Mouse (Mus musculus) frontal cortex, adult (tissue): ENCODE results near the gene Gpatch2.

Experiments
- ATAC-seq: cut with Nextera tagmentation; 2 replicates; pipeline ENCODE4 v1.9.2; 2017; ENCODE audit warnings: mild to moderate bottlenecking, moderate library complexity, mixed read lengths; ENCODE audit not compliant: low TSS enrichment

Gene Gpatch2

DNA sequence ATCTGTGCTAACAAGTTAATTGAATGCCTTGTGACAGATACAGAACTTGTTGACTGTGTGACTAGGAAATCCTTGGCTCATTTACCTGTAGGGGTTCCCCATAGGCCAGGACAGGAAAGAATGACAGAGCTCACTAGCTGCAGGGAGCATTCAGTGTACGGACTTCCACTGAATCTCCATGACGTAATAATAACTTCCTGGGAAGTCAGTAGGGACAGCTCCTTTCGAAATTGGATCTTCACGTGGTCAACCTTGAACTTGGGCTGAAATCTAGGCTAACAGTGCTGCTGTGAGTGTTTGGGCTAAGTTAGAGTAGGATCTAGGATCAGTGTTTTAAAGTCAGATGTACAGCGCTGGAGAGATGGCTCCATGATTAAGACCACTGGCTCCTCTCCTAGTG lies 29.4 kb downstream of the Gpatch2 start:
- ATAC-seq, result no peak

DNA sequence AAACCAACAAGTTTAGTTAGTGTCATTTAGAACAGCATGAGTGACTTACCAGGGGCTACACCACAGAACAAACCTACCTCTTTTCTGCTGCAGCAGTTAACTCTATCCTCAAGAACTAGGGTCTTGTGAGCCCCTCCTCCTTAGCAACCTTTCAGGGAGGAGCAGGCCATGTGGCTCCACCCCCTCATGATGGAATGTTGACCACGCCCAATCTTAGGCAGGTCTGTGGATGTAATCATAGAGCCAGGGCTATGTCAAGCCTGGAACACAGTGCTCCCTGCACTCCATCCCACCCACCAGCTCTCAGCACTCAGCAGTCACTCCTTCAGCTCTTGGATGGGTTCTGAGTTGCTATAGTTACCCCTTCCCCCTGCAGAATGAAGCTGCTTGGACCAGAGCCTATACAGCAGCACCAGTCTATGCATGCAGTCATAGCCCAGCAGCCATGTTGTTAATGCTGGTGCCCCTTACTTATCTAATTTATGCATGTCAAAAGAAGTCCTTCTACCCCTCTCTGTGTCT lies 35.5 kb downstream of the Gpatch2 start:
- ATAC-seq, result peak; percentile 74

DNA sequence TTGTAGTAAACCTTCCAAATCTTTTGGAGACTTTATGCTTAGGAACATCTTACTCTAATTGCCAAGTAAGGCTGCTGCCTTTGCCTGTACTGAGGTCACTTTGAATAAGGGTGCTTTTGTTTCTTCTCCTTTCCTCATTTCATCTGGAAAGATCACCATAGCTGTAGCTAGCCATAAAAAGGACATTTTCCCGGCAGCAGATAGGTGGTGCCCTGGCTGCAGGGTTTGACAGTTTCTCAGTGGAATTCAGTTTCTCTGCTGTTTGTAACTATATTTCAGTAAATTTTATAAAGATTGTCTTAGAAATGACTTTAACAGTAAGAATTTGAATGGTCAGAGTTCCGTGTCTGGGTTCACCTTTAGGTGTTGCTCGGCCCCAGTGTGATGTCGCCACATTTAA lies 43.4 kb downstream of the Gpatch2 start:
- no peak for ATAC-seq

DNA sequence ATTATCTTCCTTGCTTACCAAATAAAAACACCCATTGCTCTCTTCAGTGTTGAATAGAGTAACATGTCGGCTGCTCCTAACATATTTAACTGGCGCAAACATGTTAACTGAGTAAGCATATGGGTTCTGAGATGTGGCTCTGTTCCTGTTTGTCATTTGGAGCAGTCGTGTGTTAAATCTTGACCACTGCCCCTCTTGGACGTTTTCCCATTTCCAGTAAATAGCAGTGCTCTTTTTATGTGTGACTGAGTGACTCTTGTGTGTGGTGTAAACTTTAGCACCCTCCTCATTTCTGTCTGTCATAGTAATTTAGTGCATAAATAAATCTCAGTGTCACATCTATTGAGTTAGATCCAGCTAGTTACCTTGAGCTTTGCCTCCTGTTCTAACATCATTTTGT lies 52.3 kb downstream of the Gpatch2 start:
- no peak for ATAC-seq

DNA sequence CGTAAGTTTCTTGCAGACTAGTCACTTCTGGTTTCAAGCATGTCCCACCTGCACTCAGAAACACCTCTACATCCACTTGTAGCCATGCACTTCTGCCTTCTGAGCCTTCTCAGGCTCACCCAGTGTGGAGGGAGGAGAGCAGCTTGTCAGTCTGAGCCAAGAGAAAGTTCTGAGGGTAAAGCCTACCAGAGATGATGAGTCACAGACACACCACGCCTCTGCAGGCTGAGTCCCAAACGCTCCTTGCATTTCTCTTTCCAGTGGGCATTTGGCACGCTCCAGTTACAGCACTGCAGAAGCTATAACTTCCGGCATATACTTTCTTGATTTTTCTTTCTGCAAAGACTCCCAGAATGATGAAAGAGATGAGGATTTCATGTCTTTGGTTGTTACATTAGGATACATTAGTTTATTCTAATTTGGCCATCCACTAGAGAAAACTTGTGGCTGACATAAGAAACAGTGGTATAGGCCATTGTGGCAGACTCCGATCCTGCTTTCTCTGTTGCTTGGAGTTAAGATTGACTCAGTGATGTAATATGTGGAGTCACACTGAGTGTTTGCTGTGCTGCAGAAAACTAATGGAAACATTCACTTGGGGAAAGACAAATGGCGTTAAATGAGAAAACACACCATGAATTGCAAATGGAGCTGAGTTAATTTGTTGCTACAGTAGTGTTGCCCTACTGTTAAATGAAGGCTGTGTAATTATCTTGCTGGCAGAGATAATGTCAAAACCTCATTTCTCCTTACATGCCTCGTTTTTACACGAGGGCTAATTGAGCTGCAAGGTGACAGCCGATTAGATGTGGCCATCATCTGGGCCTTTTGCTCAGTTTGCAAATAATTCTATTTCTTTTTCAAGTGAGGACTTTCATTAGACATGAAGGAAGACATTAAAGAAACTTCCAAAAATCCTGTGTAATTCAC lies 55.3 kb downstream of the Gpatch2 start:
- peak; percentile 99 for ATAC-seq

DNA sequence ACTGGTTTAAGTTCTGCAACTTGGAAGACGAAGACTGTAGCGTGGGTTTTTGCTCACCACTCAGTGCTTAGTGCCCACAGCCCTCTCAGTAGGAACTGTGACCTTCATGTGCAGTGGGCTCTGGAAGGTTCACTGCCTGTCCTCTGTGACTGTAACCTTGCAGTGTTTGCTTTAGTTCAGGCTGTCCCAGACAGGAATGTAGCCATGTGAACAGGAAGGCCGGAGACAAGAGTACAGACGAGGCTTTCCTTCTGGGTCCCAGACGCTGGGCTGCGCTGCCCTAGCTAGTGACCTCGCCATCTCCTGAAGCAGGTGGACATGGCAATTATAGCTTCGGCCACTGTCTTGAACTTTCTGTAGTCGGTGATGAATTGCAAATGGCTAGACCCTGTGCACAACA lies 62.0 kb downstream of the Gpatch2 start:
- no peak for ATAC-seq

DNA sequence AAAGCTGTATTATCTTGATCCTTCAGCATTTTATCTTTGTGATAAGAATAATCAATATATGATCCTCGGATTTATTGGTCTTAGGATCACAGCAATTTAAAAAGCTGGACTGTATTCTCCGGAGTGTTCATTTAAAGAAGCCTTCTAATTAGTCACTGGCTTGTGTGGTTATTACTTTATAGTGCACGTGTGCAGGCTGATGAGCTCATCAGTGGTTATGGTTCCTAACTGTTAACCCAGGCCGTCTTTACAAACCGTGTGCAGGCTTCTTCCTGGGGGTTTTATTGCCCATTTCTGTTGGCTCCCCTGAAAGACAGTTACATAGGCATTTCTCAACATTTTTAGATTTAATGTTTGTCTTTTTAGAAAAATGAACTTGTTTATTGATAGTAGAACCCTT lies 63.2 kb downstream of the Gpatch2 start:
- no peak for ATAC-seq

DNA sequence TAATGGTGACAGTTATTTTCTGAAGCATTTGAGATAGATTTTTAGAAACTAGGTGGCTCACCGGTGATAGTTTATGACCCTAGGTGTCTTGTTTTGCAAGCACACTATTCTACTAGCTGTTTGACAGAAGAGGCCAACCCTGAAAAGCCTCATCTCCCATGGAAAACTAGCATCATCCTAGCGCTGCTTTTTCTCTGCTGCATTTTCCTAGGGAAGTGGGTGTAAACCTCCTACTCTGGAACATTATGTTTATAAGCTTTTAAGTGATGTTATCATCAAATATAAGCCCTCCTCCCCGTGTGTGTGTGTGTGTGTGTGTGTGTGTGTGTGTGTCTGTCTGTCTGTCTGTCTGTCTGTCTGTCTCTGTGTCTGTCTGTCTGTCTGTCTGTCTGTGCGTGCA lies 64.5 kb downstream of the Gpatch2 start:
- peak; percentile 62 for ATAC-seq

DNA sequence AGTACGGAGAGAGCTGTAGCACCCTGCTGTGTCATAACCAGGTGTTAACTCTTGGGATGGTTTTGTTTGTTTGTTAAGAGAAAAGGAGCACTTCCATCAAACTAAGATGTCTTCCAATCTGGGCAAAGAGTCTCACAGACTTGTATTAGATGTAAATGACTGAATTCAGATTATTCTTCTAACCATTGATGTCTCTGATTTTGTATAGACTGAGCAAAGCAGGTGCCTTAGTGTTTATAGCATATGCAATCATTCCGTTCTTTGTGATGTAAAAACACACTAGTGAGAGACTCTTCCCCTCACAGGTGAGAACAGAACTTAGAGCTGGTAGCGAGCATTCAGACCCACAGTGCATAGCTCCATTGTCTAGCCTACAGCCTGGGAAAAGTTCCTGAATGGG lies 67.0 kb downstream of the Gpatch2 start:
- ATAC-seq, result no peak

DNA sequence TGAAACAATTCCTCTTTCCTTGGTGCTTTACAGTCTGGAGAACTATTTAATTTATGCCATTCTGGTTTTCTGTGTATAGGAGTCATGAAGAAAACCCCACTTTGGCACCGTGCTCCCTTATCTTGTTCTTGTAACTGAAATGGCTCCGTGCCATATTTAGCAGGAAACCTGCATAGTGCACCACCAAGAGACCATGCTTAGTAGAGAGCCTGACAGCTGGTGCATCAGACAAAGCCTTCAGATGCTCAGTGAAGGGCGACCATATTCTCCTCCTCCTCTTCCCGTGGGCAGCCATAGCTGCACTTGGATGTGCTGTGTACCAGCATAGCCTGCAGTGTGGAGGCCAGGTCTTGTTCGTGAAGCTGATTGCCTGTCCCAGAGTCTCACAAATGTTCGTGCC lies 67.5 kb downstream of the Gpatch2 start:
- ATAC-seq, result peak; percentile 60

DNA sequence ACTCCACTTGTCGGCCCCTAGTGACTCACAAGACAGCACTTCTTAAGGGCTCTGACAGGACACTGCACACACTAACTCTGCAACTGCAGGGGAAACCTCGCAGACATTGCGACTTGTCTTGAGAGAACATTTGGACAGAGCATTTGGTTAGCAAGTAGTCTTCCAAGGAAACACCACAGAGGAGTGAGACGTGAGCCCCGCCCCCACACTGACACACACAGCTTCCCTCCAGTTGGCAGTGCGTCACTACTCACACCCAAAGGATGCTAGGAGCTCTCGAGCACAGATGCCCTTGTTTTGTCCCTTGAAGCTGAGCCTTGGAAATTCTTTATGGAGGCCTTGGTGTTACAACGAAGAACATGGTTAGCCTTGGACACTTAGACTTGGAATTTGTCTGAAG lies 70.4 kb downstream of the Gpatch2 start:
- ATAC-seq, result peak; percentile 84

DNA sequence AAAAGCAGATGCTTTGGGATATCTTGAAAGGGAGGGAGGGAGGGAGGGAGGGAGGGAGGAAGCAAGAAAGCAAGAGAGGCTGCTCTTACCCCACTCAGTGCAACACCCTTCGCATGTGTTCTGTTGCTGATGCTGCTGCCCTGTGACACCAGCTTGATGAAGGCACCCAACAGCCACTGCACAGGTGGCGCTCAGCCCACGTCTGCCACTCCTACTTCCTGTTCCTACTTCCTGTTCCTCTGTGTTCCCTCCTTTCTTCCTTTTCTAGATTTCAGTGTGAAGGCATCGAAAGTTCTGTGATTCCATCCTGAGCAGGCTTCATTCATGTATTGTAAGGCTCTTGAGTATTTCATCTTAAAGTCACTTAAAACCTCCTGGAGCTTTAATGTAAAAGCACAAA lies 71.1 kb downstream of the Gpatch2 start:
- no peak for ATAC-seq

DNA sequence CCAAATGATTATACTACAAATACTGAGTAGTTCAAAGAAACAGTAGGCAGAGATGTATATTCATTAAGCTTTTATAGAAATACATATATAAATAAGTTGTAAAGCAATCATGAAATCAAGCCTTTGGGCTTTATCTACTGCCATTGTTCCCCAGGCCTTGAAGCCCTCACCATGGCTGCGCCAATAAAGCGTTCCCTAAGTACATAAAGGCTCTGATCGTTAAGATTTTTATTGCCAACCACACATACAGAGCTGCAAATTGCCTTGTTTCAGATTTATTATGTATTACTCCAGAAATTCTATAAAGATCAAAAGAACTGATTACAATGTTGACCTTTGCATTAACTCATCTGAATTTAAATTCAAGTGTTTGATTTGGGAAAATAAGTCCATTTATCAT lies 71.6 kb downstream of the Gpatch2 start:
- ATAC-seq, result no peak

DNA sequence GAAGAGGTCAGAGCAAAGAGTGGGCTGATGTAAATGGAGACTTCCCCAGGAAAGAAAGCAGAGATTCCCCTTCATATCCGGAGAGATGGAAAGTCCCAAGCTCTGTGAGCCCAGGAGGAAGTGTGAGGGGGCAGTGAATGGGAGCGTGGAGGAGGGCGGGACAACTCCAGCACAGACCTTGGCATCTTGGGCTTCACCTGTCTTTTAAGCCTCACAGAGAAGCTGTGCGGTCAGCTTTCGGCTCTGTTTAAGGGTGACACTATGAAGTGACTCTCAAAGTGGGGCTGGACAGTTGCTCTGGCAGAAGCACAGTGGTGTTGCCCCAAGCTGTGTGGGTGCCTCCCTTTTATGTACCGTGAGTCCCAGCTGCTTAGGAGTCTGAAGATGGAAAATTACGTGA lies 74.9 kb downstream of the Gpatch2 start:
- no peak for ATAC-seq

DNA sequence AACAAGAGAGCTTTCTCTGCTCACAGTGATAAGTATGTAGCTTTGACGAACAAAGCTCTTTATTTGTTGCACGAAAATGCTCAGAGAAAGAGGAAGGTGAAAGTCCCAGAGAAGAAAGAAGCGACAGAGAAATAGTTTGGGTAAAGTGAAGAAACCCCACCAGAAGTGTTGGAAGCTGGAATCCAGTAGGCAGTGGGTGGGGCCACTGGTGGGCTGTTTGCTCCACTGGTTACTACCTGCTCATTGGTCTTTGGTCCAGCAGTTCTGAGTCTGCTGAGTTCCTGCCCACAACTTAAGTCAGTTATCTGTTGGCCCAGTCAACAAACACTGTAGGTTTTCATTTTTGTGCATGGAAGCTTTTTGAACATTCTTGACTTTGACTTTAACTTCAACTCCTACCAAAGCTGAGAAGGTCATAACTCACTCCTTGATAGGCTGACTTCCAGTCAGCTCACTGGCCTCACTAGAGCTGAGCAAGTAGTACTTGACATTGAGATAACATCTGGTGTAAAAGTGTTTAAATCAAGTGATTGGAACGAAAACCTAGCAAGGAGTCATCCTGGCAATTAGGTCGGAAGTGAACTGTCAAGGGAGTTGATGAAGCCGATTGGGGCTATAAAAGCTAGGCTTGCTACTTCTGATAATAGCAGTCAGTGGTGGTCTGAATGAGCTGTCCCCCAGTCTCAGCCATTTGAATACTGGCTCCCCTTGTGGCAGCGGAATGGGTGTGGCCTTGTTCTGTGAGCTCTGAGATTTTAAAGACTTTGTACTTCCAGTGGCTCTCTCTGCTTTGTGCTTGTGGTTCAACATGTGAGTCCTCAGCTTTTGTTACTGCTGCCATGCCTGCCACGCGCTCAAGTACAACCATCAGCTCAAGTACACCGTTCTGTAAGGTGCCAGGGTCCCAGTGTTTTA lies 76.4 kb downstream of the Gpatch2 start:
- ATAC-seq, result no peak

DNA sequence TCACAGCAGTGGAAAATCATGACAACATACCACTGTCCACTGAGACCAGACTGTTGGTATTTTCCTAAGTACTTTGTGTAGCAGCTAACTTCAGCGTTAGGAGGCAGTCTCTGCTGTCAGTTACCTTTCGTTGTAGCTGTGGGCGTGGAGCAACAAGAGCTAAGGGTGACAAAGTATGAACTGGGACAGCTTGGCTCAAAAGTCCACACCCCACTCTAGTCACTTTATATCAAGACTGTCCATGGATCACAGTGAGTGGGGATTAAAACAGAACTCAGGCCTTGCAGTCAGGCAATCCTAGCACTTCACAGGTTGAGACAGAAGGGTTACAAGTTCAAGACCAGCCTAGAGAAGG lies 77.1 kb downstream of the Gpatch2 start:
- no peak for ATAC-seq

DNA sequence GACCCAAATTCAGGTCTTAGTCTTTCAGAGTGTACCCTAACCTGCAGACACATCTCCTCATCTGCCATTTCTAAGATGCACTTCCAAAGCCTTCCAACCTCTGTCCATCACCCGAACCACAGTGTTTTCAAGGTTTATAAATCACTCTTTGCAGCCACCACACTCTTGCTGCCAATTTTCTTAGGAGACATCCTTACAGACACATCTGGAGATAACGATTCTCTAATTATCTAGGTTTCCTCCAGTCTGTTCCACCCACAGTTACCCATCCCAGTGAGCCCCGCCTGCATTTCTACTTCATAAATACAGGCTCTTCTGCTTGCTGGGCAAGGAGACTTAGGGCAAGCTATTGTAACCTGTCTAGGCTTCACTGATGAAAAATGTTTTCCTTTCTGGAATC lies 77.9 kb downstream of the Gpatch2 start:
- no peak for ATAC-seq

DNA sequence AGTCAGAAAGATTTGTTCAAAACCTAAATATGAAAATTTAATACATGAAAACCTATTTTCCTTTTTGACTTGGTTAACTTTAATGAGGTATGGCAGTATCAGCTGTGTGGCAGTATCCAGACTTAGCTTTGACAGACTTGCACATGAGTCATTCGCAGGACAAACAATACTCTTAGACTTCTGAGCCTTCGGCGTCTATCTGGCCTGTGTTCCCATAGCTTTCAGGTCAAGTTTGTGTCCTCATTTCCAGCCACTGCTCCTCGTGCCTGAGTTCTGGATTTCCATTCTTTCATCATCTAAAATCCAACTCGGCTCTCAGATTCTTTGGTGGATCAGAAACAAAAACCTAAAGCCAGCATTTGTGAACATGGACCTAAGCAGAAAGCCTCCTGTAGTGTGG lies 79.2 kb downstream of the Gpatch2 start:
- ATAC-seq, result no peak

DNA sequence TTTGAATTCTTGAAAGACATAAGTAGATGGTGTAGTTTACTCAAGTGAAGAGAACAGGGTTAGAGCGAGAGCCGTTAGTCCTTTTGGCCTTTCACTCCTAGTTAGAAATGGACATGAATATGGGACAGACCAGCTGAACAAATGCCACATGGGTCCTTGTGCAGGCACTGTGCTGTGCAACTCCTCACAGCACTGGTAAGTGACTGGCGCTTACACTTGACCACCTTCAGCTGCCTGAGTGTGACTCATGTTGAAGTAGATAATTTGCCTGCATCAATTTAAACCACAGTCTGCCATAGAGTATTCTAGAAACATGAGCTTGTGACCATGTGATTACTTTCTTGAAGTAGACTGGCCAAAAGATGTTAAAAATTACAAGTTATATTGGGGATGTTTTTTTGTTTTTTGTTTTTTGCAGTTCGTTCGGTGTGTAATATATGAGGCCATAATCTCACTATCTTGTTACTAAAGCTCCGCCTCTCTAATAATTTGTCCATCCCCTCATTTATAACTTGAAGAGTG lies 79.8 kb downstream of the Gpatch2 start:
- no peak for ATAC-seq

DNA sequence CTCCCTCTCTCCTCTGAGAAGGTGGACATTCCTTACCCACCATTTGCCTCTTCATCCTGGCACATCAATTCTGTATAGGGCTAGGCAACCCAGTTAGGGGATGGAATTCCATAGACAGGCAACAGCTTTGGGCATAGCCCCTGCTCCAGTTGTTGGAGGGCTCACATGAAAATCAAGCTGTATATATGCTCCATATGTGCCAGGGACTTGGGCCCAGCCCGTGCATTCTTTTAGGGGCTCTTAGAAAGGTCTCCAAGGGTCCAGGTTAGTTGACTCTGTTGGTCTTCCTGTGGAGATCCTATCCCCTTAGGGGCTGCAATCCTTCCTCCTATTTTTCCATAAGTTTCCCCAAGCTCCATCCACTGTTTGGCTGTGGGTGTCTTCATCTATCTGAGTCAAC lies 80.4 kb downstream of the Gpatch2 start:
- no peak for ATAC-seq

DNA sequence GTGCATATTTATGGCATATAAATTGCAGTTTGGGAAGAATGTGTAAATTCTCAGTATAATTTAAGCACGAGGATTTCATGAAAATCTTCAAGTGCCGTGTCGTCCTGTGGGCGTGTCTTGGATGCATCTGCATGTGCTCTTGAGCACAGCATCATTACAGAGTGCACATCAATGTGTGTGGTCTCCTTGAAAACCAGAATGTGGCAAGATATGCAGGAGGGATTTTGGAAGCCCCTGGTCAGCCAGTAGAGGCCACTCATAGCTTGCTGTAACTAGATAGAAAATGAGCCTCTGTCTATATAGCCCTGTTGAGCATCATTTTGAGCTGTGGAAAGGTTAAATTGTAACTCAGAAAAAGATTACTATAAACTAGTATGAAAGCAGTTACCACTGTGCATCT lies 83.9 kb downstream of the Gpatch2 start:
- ATAC-seq, result peak; percentile 56

DNA sequence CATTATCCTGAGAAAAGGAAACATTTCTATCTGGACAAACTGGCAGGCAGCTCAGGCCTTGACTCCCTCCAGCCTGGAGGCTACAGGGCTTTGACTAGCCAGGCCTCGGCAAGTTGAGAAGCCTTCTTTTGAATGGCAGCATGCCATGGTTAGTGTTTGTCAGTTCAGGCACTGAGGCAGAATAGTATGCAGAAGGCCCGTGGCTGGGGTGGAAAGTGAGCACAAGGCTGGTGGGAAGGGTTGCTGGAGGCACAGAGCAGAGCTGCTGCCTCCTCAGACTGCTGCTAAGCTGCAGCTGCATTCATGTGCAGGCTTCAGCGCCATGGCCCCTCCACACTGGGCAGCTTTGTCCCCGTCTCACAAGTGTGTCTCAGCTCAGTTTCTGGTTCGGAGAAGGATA lies 85.3 kb downstream of the Gpatch2 start:
- peak; percentile 55; the same call in 1 of the 2 replicates for ATAC-seq
